Mouse (Mus musculus) spleen, postnatal 4 days (tissue): ENCODE results near the gene Haao.
"Not testable (repeated sequence)": the region's sequence is repeated elsewhere in the genome, so short reads cannot be mapped to it uniquely, and the experiment has no call there.

Source experiments
- DNase-seq, 2 experiments: peaks; one replicate each; pipeline ENCODE4 v3.0.0; 2022; ENCODE audit warnings: low spot score in 2 of 2

Haao gene

GRCm38 (mm10) chr17:83865366-83865765 is 17.6 kb upstream of the Haao start:
- DNase-seq = no peak

GRCm38 (mm10) chr17:83862134-83862881 is 14.5 kb upstream of the Haao start:
- peak; percentile 60 to 83 for DNase-seq

GRCm38 (mm10) chr17:83861444-83862133 is 13.8 kb upstream of the Haao start:
- peak; percentile 97 to 100 for DNase-seq

GRCm38 (mm10) chr17:83860968-83861367 is 13.2 kb upstream of the Haao start:
- DNase-seq = not testable (repeated sequence)

- DNase-seq = peak in 1 of 2 experiments; percentile 61
Measured at GRCm38 (mm10) chr17:83860224-83860623, 12.5 kb upstream of the Haao start.

GRCm38 (mm10) chr17:83859639-83860038 is 11.9 kb upstream of the Haao start:
- no peak for DNase-seq

GRCm38 (mm10) chr17:83858413-83858812 is 10.7 kb upstream of the Haao start:
- DNase-seq = no peak

GRCm38 (mm10) chr17:83854284-83854918 is 6.6 kb upstream of the Haao start:
- peak; percentile 72 to 82 for DNase-seq

- DNase-seq = no peak
Measured at GRCm38 (mm10) chr17:83853831-83854230, 6.1 kb upstream of the Haao start.

GRCm38 (mm10) chr17:83850864-83851263 is 3.1 kb upstream of the Haao start:
- no peak for DNase-seq

- peak; percentile 86 to 97 for DNase-seq
Measured at GRCm38 (mm10) chr17:83850458-83850857, 2.7 kb upstream of the Haao start.

GRCm38 (mm10) chr17:83849717-83850116 is 2.0 kb upstream of the Haao start:
- DNase-seq = no peak

- DNase-seq = no peak
Measured at GRCm38 (mm10) chr17:83849081-83849675, 1.4 kb upstream of the Haao start.

GRCm38 (mm10) chr17:83848482-83848881 is 719 bp upstream of the Haao start:
- no peak for DNase-seq

- peak in 1 of 2 experiments; percentile 69 for DNase-seq
Measured at GRCm38 (mm10) chr17:83847100-83847499, 663 bp downstream of the Haao start.

- peak; percentile 53 to 76 for DNase-seq
Measured at GRCm38 (mm10) chr17:83846301-83847021, 1.3 kb downstream of the Haao start.

GRCm38 (mm10) chr17:83845538-83845937 is 2.2 kb downstream of the Haao start:
- no peak for DNase-seq

GRCm38 (mm10) chr17:83843780-83844179 is 4.0 kb downstream of the Haao start:
- no peak for DNase-seq

- no peak for DNase-seq
Measured at GRCm38 (mm10) chr17:83841011-83841410, 6.8 kb downstream of the Haao start.

- no peak for DNase-seq
Measured at GRCm38 (mm10) chr17:83839132-83839531, 8.6 kb downstream of the Haao start.

- DNase-seq = no peak
Measured at GRCm38 (mm10) chr17:83837659-83838190, 10.0 kb downstream of the Haao start.
